Mouse (Mus musculus) C2C12 (cell line): Measurements from ENCODE around the gene Dnajb8. TPM values are rescaled to one million over a fixed set of nuclear protein-coding genes. Genes with fewer than 3 reads are reported as not detected.

ENCODE experiments used
- H3K27me3 ChIP-seq: one replicate; pipeline ENCODE4 v1.6.1; 2011; ENCODE audit not compliant: control insufficient read depth, insufficient read depth, insufficient read length
- H3K36me3 ChIP-seq: one replicate; pipeline ENCODE4 v1.6.1; 2011; ENCODE audit not compliant: control insufficient read depth, insufficient read depth
- H3K4me3 ChIP-seq: one replicate; pipeline ENCODE4 v1.5.1; 2011; ENCODE audit warnings: mild to moderate bottlenecking, control low read depth; ENCODE audit not compliant: poor library complexity, insufficient read depth, severe bottlenecking
- H3K79me2 ChIP-seq: one replicate; pipeline ENCODE4 v1.6.1; 2011; ENCODE audit not compliant: control insufficient read depth, insufficient read depth
- H3K79me3 ChIP-seq: one replicate; pipeline ENCODE4 v1.6.1; 2011; ENCODE audit warnings: low read depth, control low read depth
- H3ac ChIP-seq: one replicate; pipeline ENCODE3; 2011; ENCODE audit warnings: low read depth; ENCODE audit not compliant: control insufficient read depth, insufficient read length
- CEBPB ChIP-seq: IDR thresholded peaks from one replicate; pipeline ENCODE4 v1.6.1; 2011; ENCODE audit warnings: low read depth, mild to moderate bottlenecking, control low read depth, moderate library complexity
- CTCF ChIP-seq: IDR thresholded peaks from one replicate; pipeline ENCODE4 v1.5.1; 2011; ENCODE audit not compliant: control insufficient read depth, insufficient read depth, insufficient read length
- FOSL1 ChIP-seq: IDR thresholded peaks from one replicate; pipeline ENCODE4 v1.8.0; 2011; ENCODE audit warnings: mild to moderate bottlenecking, low read length; ENCODE audit not compliant: poor library complexity, insufficient read depth, severe bottlenecking
- MAX ChIP-seq: IDR thresholded peaks from one replicate; pipeline ENCODE4 v1.6.1; 2011; ENCODE audit warnings: mild to moderate bottlenecking, control low read depth
- MYOD1 ChIP-seq: IDR thresholded peaks from one replicate; pipeline ENCODE4 v1.6.1; 2011; ENCODE audit warnings: low read depth; ENCODE audit not compliant: control insufficient read depth, insufficient read length
- MYOG ChIP-seq: IDR thresholded peaks from one replicate; pipeline ENCODE4 v1.6.1; 2011; ENCODE audit not compliant: control insufficient read depth, insufficient read length; ENCODE audit errors: extremely low read depth
- USF1 ChIP-seq: IDR thresholded peaks from one replicate; pipeline ENCODE4 v1.6.1; 2011; ENCODE audit warnings: low read depth, mild to moderate bottlenecking, control low read depth, moderate library complexity
- polyA plus RNA-seq: library from polyadenylated mRNA; unstranded; fragments of >200 nt; fragmentation: generic; extraction: Trizol; gene quantifications from one replicate; pipeline ENCODE4 v1.2.1, GENCODE M21; 2012; ENCODE audit warnings: missing spikeins

Gene Dnajb8
- polyA plus RNA-seq, 1 experiment, result not detected

- H3K79me3 ChIP-seq, result peaks cover 6% of the 10 kb centered on the region
- no peaks in the 10 kb centered on the region for H3K27me3 ChIP-seq
- H3ac ChIP-seq, result no peak overlapping the region
- peaks cover 9% of the 10 kb centered on the region for H3K79me2 ChIP-seq
- TF ChIP-seq CTCF (no peak), FOSL1 (no peak), MYOD1 (no peak), MYOG (no peak), MAX (no peak), USF1 (no peak), CEBPB (no peak)
- H3K36me3 ChIP-seq, result no peaks in the 10 kb centered on the region
- no peak overlapping the region for H3K4me3 ChIP-seq
Observed at GRCm38 (mm10) chr6:88194053-88194977, 27.8 kb upstream of the Dnajb8 start.

GRCm38 (mm10) chr6:88194978-88195325, 27.1 kb upstream of the Dnajb8 start:
- Histone ChIP-seq H3K79me2 (peaks cover 15% of the 10 kb centered on the region), H3K4me3 (no peak overlapping the region), H3ac (no peak overlapping the region), H3K79me3 (peaks cover 7% of the 10 kb centered on the region), H3K36me3 (no peaks in the 10 kb centered on the region), H3K27me3 (no peaks in the 10 kb centered on the region)
- TF ChIP-seq CEBPB, result no peak
- no peak for TF ChIP-seq MYOG
- TF ChIP-seq MYOD1, result no peak
- TF ChIP-seq FOSL1, result no peak
- TF ChIP-seq MAX, result no peak
- no peak for TF ChIP-seq USF1
- no peak for TF ChIP-seq CTCF

- TF ChIP-seq MYOG (no peak), FOSL1 (no peak), MAX (no peak), USF1 (no peak), MYOD1 (no peak), CEBPB (no peak), CTCF (no peak)
- H3K79me2 ChIP-seq, result peaks cover 27% of the 10 kb centered on the region
- peaks cover 9% of the 10 kb centered on the region for H3K36me3 ChIP-seq
- peak overlapping the region; percentile 21 for H3K4me3 ChIP-seq
- H3K79me3 ChIP-seq, result peaks cover 15% of the 10 kb centered on the region
- no peaks in the 10 kb centered on the region for H3K27me3 ChIP-seq
- H3ac ChIP-seq, result peak overlapping the region; percentile 50
Observed at GRCm38 (mm10) chr6:88196054-88196732, 25.9 kb upstream of the Dnajb8 start.

GRCm38 (mm10) chr6:88196733-88197312, 25.2 kb upstream of the Dnajb8 start:
- Histone ChIP-seq H3K36me3 (peaks cover 9% of the 10 kb centered on the region), H3K79me2 (peaks cover 33% of the 10 kb centered on the region), H3K79me3 (peaks cover 15% of the 10 kb centered on the region), H3K4me3 (peak overlapping the region; percentile 21), H3ac (peak overlapping the region; percentile 69), H3K27me3 (no peaks in the 10 kb centered on the region)
- no peak for TF ChIP-seq USF1
- TF ChIP-seq MYOD1, result no peak
- no peak for TF ChIP-seq MYOG
- TF ChIP-seq MAX, result no peak
- no peak for TF ChIP-seq CTCF
- no peak for TF ChIP-seq FOSL1
- no peak for TF ChIP-seq CEBPB

GRCm38 (mm10) chr6:88197313-88198069, 24.6 kb upstream of the Dnajb8 start:
- Histone ChIP-seq H3K4me3 (peak overlapping the region; percentile 21), H3K79me2 (peaks cover 36% of the 10 kb centered on the region), H3K36me3 (peaks cover 9% of the 10 kb centered on the region), H3K79me3 (peaks cover 15% of the 10 kb centered on the region), H3K27me3 (no peaks in the 10 kb centered on the region), H3ac (peak overlapping the region; percentile 69)
- TF ChIP-seq CTCF (no peak), USF1 (no peak), MAX (no peak), MYOG (no peak), MYOD1 (no peak)
